8 mouse cellular contexts compared by ENCODE assay signal in genomic region chr15:99030585-99031387, GRCm38 (mm10). TPM values are rescaled to one million over a fixed set of nuclear protein-coding genes. Genes with fewer than 3 reads are reported as not detected.
DNase-seq lines count a peak whose midpoint lies in the region; ATAC-seq and TF ChIP-seq lines count a peak whose summit lies in the region.

No protein-coding gene starts in this region.

- peak overlapping the region; percentile 1 for H3K27ac ChIP-seq in testis, adult 2 months (ENCODE audit: control insufficient read depth, insufficient read depth, low read depth, low read length)
- H3K27ac ChIP-seq in intestine, embryonic 14.5 days (ENCODE audit: low read depth) = peak overlapping the region; percentile 81
- H3K27ac ChIP-seq in liver, embryonic 16.5 days (ENCODE audit: low read length) = peak overlapping the region; percentile 96
- no peak overlapping the region for H3K27ac ChIP-seq in neural tube, embryonic 11.5 days (ENCODE audit: low read depth, low read length)

- DNase-seq in testis, postnatal 14 days (ENCODE audit: low spot score) = no peak
- DNase-seq in intestine, embryonic 14.5 days (ENCODE audit: low spot score) = no peak
- no peak for DNase-seq in neural tube, embryonic 11.5 days (ENCODE audit: low spot score)
- DNase-seq in cerebellum, adult 9-10 months = no peak
- no peak for DNase-seq in frontal cortex, postnatal 25 days (ENCODE audit: low spot score in 2 of 2)

- H3K9ac ChIP-seq in intestine, embryonic 14.5 days (ENCODE audit: low read length) = peak overlapping the region; percentile 78
- H3K9ac ChIP-seq in liver, embryonic 16.5 days (ENCODE audit: low read depth, low read length) = peak overlapping the region; percentile 88
- peak overlapping the region; percentile 41 for H3K9ac ChIP-seq in neural tube, embryonic 11.5 days (ENCODE audit: low read length)

- TF ChIP-seq POLR2A in testis, adult 2 months (IDR thresholded peaks at IDR 0.05; ENCODE audit: control insufficient read depth, low read depth, low read length) = no peak

- no peaks in the 10 kb centered on the region; the same call in 1 of the 2 replicates for H3K4me1 ChIP-seq in testis, adult 2 months (ENCODE audit: control insufficient read depth, insufficient read depth, low read length)
- peaks cover 60% of the 10 kb centered on the region for H3K4me1 ChIP-seq in erythroblast, embryonic 14.5 days (ENCODE audit: control insufficient read depth)
- H3K4me1 ChIP-seq in intestine, embryonic 14.5 days (replicated peaks; ENCODE audit: control insufficient read depth, insufficient read depth, low read length) = peaks cover 8% of the 10 kb centered on the region
- H3K4me1 ChIP-seq in liver, embryonic 16.5 days (ENCODE audit: control insufficient read depth, low read depth, low read length) = peaks cover 38% of the 10 kb centered on the region
- peaks cover 16% of the 10 kb centered on the region for H3K4me1 ChIP-seq in neural tube, embryonic 11.5 days (ENCODE audit: control insufficient read depth, insufficient read depth, low read length)

- H3K9me3 ChIP-seq in erythroblast, embryonic 14.5 days (ENCODE audit: control insufficient read depth, low read length) = no peaks in the 10 kb centered on the region
- H3K9me3 ChIP-seq in intestine, embryonic 14.5 days (ENCODE audit: control insufficient read depth, low read length) = no peaks in the 10 kb centered on the region
- no peaks in the 10 kb centered on the region for H3K9me3 ChIP-seq in liver, embryonic 16.5 days (replicated peaks; ENCODE audit: control insufficient read depth, low read length)
- no peaks in the 10 kb centered on the region for H3K9me3 ChIP-seq in neural tube, embryonic 11.5 days (ENCODE audit: control insufficient read depth, low read length)

- no peaks in the 10 kb centered on the region for H3K36me3 ChIP-seq in testis, adult 2 months (ENCODE audit: control insufficient read depth, insufficient read depth, low read length)
- H3K36me3 ChIP-seq in erythroblast, embryonic 14.5 days (ENCODE audit: control insufficient read depth) = peaks cover 45% of the 10 kb centered on the region
- peaks cover 18% of the 10 kb centered on the region for H3K36me3 ChIP-seq in intestine, embryonic 14.5 days (ENCODE audit: control insufficient read depth, insufficient read depth, low read length)
- peaks cover 25% of the 10 kb centered on the region for H3K36me3 ChIP-seq in liver, embryonic 16.5 days (ENCODE audit: control insufficient read depth, insufficient read depth)
- no peaks in the 10 kb centered on the region; the same call in 1 of the 2 replicates for H3K36me3 ChIP-seq in neural tube, embryonic 11.5 days (ENCODE audit: control insufficient read depth, insufficient read depth, low read length)

- 11% methylated on average over 26 of the region's 26 CpGs for WGBS in intestine, embryonic 14.5 days
- 2% methylated on average over 26 of the region's 26 CpGs for WGBS in liver, embryonic 16.5 days (ENCODE audit: insufficient replicate concordance)
- 12% methylated on average over 26 of the region's 26 CpGs for WGBS in neural tube, embryonic 11.5 days

- TF ChIP-seq CTCF in testis, adult 2 months (IDR thresholded peaks at IDR 0.05; ENCODE audit: control insufficient read depth, insufficient read depth, insufficient replicate concordance, low read depth, low read length) = no peak

- no peaks in the 10 kb centered on the region; the same call in none of the 2 replicates for H3K27me3 ChIP-seq in testis, adult 2 months (ENCODE audit: control insufficient read depth, insufficient read depth, low read length)
- H3K27me3 ChIP-seq in erythroblast, embryonic 14.5 days (ENCODE audit: control insufficient read depth) = no peaks in the 10 kb centered on the region
- H3K27me3 ChIP-seq in intestine, embryonic 14.5 days (replicated peaks; ENCODE audit: control insufficient read depth, insufficient read depth, low read length) = no peaks in the 10 kb centered on the region
- no peaks in the 10 kb centered on the region for H3K27me3 ChIP-seq in liver, embryonic 16.5 days (ENCODE audit: control insufficient read depth, insufficient read depth, low read depth, low read length)
- no peaks in the 10 kb centered on the region for H3K27me3 ChIP-seq in neural tube, embryonic 11.5 days (ENCODE audit: control insufficient read depth, insufficient read depth, low read length)

- peak overlapping the region; percentile 77 for H3K4me2 ChIP-seq in intestine, embryonic 14.5 days (ENCODE audit: low read length)
- peak overlapping the region; percentile 79 for H3K4me2 ChIP-seq in liver, embryonic 16.5 days (ENCODE audit: low read depth, low read length)
- H3K4me2 ChIP-seq in neural tube, embryonic 11.5 days (ENCODE audit: low read depth) = peak overlapping the region; percentile 72

- H3K4me3 ChIP-seq in testis, adult 2 months (ENCODE audit: control insufficient read depth, low read depth, low read length) = peak overlapping the region; percentile 73
- H3K4me3 ChIP-seq in erythroblast, embryonic 14.5 days (replicated peaks) = peak overlapping the region; percentile 70
- peak overlapping the region; percentile 67 for H3K4me3 ChIP-seq in intestine, embryonic 14.5 days (ENCODE audit: low read depth, low read length)
- H3K4me3 ChIP-seq in liver, embryonic 16.5 days (ENCODE audit: low read depth, low read length) = peak overlapping the region; percentile 76
- H3K4me3 ChIP-seq in neural tube, embryonic 11.5 days (ENCODE audit: low read depth, low read length) = peak overlapping the region; percentile 57

- ATAC-seq in intestine, embryonic 14.5 days (replicated peaks; ENCODE audit: low FRiP score, low TSS enrichment, low read depth) = peak; percentile 65
- ATAC-seq in liver, embryonic 16.5 days (ENCODE audit: low read depth) = peak; percentile 74
- no peak for ATAC-seq in neural tube, embryonic 11.5 days (ENCODE audit: insufficient read depth, low FRiP score, low TSS enrichment)

RNA-seq across cellular contexts. Expression of gene Tuba1c, which starts 1.1 kb away (rescaled TPM):
- polyA plus RNA-seq in testis, adult 2 months (2012; rRNA removed) = 223 and 227 TPM in 2 replicates
- 12.6 and 20.7 TPM in 2 replicates for polyA plus RNA-seq in erythroblast, embryonic 14.5 days (2012)
- 269 and 276 TPM in 2 replicates for polyA plus RNA-seq in intestine, embryonic 14.5 days (2014; fragmentation: Nextera tagmentation; extraction: Ambion mirVana)
- 251 and 260 TPM in 2 replicates for polyA plus RNA-seq in liver, embryonic 16.5 days (2015; fragmentation: Nextera tagmentation; extraction: Ambion mirVana)
- polyA plus RNA-seq in neural tube, embryonic 11.5 days (2014; fragmentation: Nextera tagmentation; extraction: Ambion mirVana) = 109 and 112 TPM in 2 replicates

RNA-seq across cellular contexts. Expression of gene Prph, which starts 24.2 kb away (rescaled TPM):
- polyA plus RNA-seq in testis, adult 2 months (2012; rRNA removed) = 0.14 and 0.36 TPM in 2 replicates
- polyA plus RNA-seq in erythroblast, embryonic 14.5 days (2012) = not detected in 2 replicates
- polyA plus RNA-seq in intestine, embryonic 14.5 days (2014; fragmentation: Nextera tagmentation; extraction: Ambion mirVana) = 54.4 and 56.3 TPM in 2 replicates
- polyA plus RNA-seq in liver, embryonic 16.5 days (2015; fragmentation: Nextera tagmentation; extraction: Ambion mirVana) = 0.86 and 1.1 TPM in 2 replicates
- polyA plus RNA-seq in neural tube, embryonic 11.5 days (2014; fragmentation: Nextera tagmentation; extraction: Ambion mirVana) = 38.7 and 54.0 TPM in 2 replicates

RNA-seq across cellular contexts. Expression of gene Troap, which starts 43.6 kb away (rescaled TPM):
- polyA plus RNA-seq in testis, adult 2 months (2012; rRNA removed) = 15.2 and 17.5 TPM in 2 replicates
- polyA plus RNA-seq in erythroblast, embryonic 14.5 days (2012) = 17.1 and 18.1 TPM in 2 replicates
- polyA plus RNA-seq in intestine, embryonic 14.5 days (2014; fragmentation: Nextera tagmentation; extraction: Ambion mirVana) = 25.4 and 27.7 TPM in 2 replicates
- 13.3 and 15.2 TPM in 2 replicates for polyA plus RNA-seq in liver, embryonic 16.5 days (2015; fragmentation: Nextera tagmentation; extraction: Ambion mirVana)
- polyA plus RNA-seq in neural tube, embryonic 11.5 days (2014; fragmentation: Nextera tagmentation; extraction: Ambion mirVana) = 23.3 and 25.9 TPM in 2 replicates

RNA-seq across cellular contexts. Expression of gene C1ql4, which starts 56.8 kb away (rescaled TPM):
- 0.72 and 1.0 TPM in 2 replicates for polyA plus RNA-seq in testis, adult 2 months (2012; rRNA removed)
- polyA plus RNA-seq in erythroblast, embryonic 14.5 days (2012) = not detected in 2 replicates
- polyA plus RNA-seq in intestine, embryonic 14.5 days (2014; fragmentation: Nextera tagmentation; extraction: Ambion mirVana) = 0.16 TPM in 1 of 2 replicates, not detected in the other
- polyA plus RNA-seq in liver, embryonic 16.5 days (2015; fragmentation: Nextera tagmentation; extraction: Ambion mirVana) = not detected in 2 replicates
- polyA plus RNA-seq in neural tube, embryonic 11.5 days (2014; fragmentation: Nextera tagmentation; extraction: Ambion mirVana) = 3.0 and 3.2 TPM in 2 replicates

Comparison
In these comparisons a context has a peak if more than half of its experiments do, and no peak if none do; other contexts are left out.
1. RNA of gene Prph, which starts 24.2 kb away (polyA plus RNA-seq): 54.4 to 56.3 TPM in intestine, embryonic 14.5 days and 38.7 to 54.0 TPM in neural tube, embryonic 11.5 days; 0.86 to 1.1 TPM in liver, embryonic 16.5 days, 0.14 to 0.36 TPM in testis, adult 2 months and not detected in erythroblast, embryonic 14.5 days; every median in the first group is over 10 times any median in the second.
2. Peak in every context shown above with its lines, with median percentiles within 50 percentile points of each other: H3K4me3 ChIP-seq, H3K4me2 ChIP-seq and H3K9ac ChIP-seq.